Mouse (Mus musculus): ENCODE results near the gene Platr25.
"Not testable (repeated sequence)": the region's sequence is repeated elsewhere in the genome, so short reads cannot be mapped to it uniquely, and the experiment has no call there.

GRCm38 (mm10) chr13:62685287-62685648, 75.2 kb downstream of the Platr25 start:
- TF ChIP-seq EP300, CTCF (IDR thresholded peaks at IDR 0.05; ENCODE audit: low read depth): not testable (repeated sequence)

Measured in heart, postnatal 0 days (tissue).